15 mouse cellular contexts compared by ENCODE assay signal in the genomic region with DNA sequence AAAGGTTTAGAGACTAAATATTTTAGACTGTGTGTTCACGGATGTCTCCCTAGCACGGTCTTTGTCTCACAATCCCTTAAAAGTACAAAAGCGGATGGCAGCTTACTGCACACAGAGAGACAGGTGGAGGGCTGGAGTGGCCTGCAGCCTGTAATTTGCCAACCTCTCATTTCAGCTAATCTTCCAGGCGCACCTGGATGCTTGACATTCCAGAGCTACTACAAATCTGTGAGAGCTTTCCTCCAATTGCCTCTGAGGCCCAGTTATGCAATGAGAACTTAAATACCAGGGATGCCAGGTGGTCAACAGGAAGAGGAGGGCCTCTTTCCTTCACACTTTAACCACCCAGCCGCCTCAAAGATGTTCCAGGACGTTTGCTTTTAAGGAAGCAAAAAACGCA.
DNase-seq lines count a peak whose midpoint lies in the region; ATAC-seq lines count a peak whose summit lies in the region.
"Had no signal": no experiment of that assay in that cellular context is flagged by ENCODE, and none has a peak within 500 bp of the region (broad histone marks: within the 10 kb centered on the region; RNA-seq: fewer than 3 reads in every experiment).

No protein-coding gene starts in this region.

- no peak for ATAC-seq in midbrain, embryonic 11.5 days (ENCODE audit: low FRiP score)
- no peak for ATAC-seq in midbrain, embryonic 16.5 days
- no peak for ATAC-seq in limb, embryonic 12.5 days (ENCODE audit: insufficient number of reproducible peaks, insufficient read depth, low FRiP score, low TSS enrichment, low read depth)
- ATAC-seq: forebrain, embryonic 13.5 days had no signal

- no peaks in the 10 kb centered on the region for H3K4me1 ChIP-seq in midbrain, embryonic 11.5 days (ENCODE audit: control insufficient read depth, insufficient read depth, low read length)
- peaks cover 5% of the 10 kb centered on the region for H3K4me1 ChIP-seq in midbrain, embryonic 16.5 days (ENCODE audit: control insufficient read depth, insufficient read depth, low read length)
- H3K4me1 ChIP-seq in limb, embryonic 12.5 days (replicated peaks) = peaks cover 30% of the 10 kb centered on the region
- H3K4me1 ChIP-seq: stomach, embryonic 15.5 days had no signal

- no peaks in the 10 kb centered on the region for H3K36me3 ChIP-seq in midbrain, embryonic 11.5 days (ENCODE audit: control insufficient read depth, insufficient read depth, low read length)
- H3K36me3 ChIP-seq in midbrain, embryonic 16.5 days (ENCODE audit: control insufficient read depth, insufficient read depth, low read length) = no peaks in the 10 kb centered on the region
- H3K36me3 ChIP-seq in limb, embryonic 12.5 days = no peaks in the 10 kb centered on the region
- H3K36me3 ChIP-seq: stomach, embryonic 15.5 days had no signal

- H3K27ac ChIP-seq in midbrain, embryonic 11.5 days (ENCODE audit: low read depth, low read length) = no peak overlapping the region
- no peak overlapping the region for H3K27ac ChIP-seq in midbrain, embryonic 16.5 days (ENCODE audit: low read length)
- H3K27ac ChIP-seq in limb, embryonic 12.5 days = peak overlapping the region; percentile 59; the same call in 1 of the 2 replicates
- H3K27ac ChIP-seq: forebrain, embryonic 13.5 days; hindbrain, embryonic 14.5 days; stomach, embryonic 15.5 days had no signal

- no peaks in the 10 kb centered on the region for H3K27me3 ChIP-seq in midbrain, embryonic 11.5 days (ENCODE audit: control insufficient read depth, insufficient read depth, low read length)
- no peaks in the 10 kb centered on the region for H3K27me3 ChIP-seq in midbrain, embryonic 16.5 days (ENCODE audit: control insufficient read depth, insufficient read depth, low read depth, low read length)
- H3K27me3 ChIP-seq in limb, embryonic 12.5 days = peaks cover 3% of the 10 kb centered on the region; the same call in 1 of the 2 replicates
- H3K27me3 ChIP-seq: forebrain, embryonic 13.5 days; stomach, embryonic 15.5 days had no signal

- no peak overlapping the region for H3K4me2 ChIP-seq in midbrain, embryonic 11.5 days
- no peak overlapping the region for H3K4me2 ChIP-seq in midbrain, embryonic 16.5 days (ENCODE audit: low read length)
- H3K4me2 ChIP-seq in limb, embryonic 12.5 days = no peak overlapping the region
- H3K4me2 ChIP-seq: forebrain, embryonic 13.5 days; hindbrain, embryonic 14.5 days; stomach, embryonic 15.5 days had no signal

- no peak overlapping the region for H3K4me3 ChIP-seq in midbrain, embryonic 11.5 days (ENCODE audit: low read depth, low read length)
- H3K4me3 ChIP-seq in midbrain, embryonic 16.5 days (ENCODE audit: low read depth, low read length) = no peak overlapping the region
- no peak overlapping the region for H3K4me3 ChIP-seq in limb, embryonic 12.5 days (replicated peaks)
- H3K4me3 ChIP-seq: forebrain, embryonic 13.5 days; stomach, embryonic 15.5 days had no signal

- peak; percentile 23 for DNase-seq in midbrain, embryonic 11.5 days (ENCODE audit: low spot score, missing footprints)
- peak; percentile 22 for DNase-seq in kidney, adult 18-20 months
- peak; percentile 45 to 73 for DNase-seq in lung, postnatal 4 days
- DNase-seq in adrenal gland, postnatal 36 days = no peak
- no peak for DNase-seq in heart, postnatal 14 days
- no peak for DNase-seq in heart, adult 11 months
- DNase-seq: adrenal gland, postnatal 25 days; cerebellum, adult 11 months; gastrocnemius, postnatal 10 days; right cerebral cortex, postnatal 4 days had no signal

- WGBS in midbrain, embryonic 11.5 days = 69% methylated on average over 7 of the region's 7 CpGs
- 62% methylated on average over 7 of the region's 7 CpGs for WGBS in midbrain, embryonic 16.5 days
- 62% methylated on average over 7 of the region's 7 CpGs for WGBS in limb, embryonic 12.5 days

- intact Hi-C loops in heart, postnatal 14 days (cut with DNase I) = no loop called here

- H3K9me3 ChIP-seq in midbrain, embryonic 11.5 days (ENCODE audit: control insufficient read depth, low read length) = no peaks in the 10 kb centered on the region
- no peaks in the 10 kb centered on the region for H3K9me3 ChIP-seq in midbrain, embryonic 16.5 days (replicated peaks; ENCODE audit: control insufficient read depth, low read length, poor library complexity, severe bottlenecking)
- H3K9me3 ChIP-seq in limb, embryonic 12.5 days = no peaks in the 10 kb centered on the region
- H3K9me3 ChIP-seq: forebrain, embryonic 13.5 days; stomach, embryonic 15.5 days had no signal

- no peak overlapping the region for H3K9ac ChIP-seq in midbrain, embryonic 11.5 days (ENCODE audit: low read length)
- no peak overlapping the region for H3K9ac ChIP-seq in midbrain, embryonic 16.5 days (ENCODE audit: low read depth, low read length)
- H3K9ac ChIP-seq in limb, embryonic 12.5 days (replicated peaks) = no peak overlapping the region
- H3K9ac ChIP-seq: forebrain, embryonic 13.5 days; hindbrain, embryonic 14.5 days; stomach, embryonic 15.5 days had no signal

Comparison
In these comparisons a context has a peak if more than half of its experiments do, and no peak if none do; other contexts are left out.
1. DNase-seq: peak in midbrain, embryonic 11.5 days (single experiment), kidney, adult 18-20 months (single experiment) and lung, postnatal 4 days (2 of 2); none in adrenal gland, postnatal 36 days (0 of 2), heart, postnatal 14 days (0 of 2) and heart, adult 11 months (single experiment).